Mouse (Mus musculus): ENCODE data around the gene 2310011J03Rik.

- TF ChIP-seq CTCF (IDR thresholded peaks at IDR 0.05; ENCODE audit: extremely low read depth, insufficient read depth, insufficient read length, insufficient replicate concordance), result no peak
- no peak for TF ChIP-seq POLR2A (IDR thresholded peaks at IDR 0.05; ENCODE audit: low read depth, low read length)
Observed at GRCm38 (mm10) chr10:80273847-80274246, 46.5 kb downstream of the 2310011J03Rik start.

Data from spleen, adult 2 months (tissue).